Mouse (Mus musculus) intestine, embryonic 15.5 days (tissue): Measurements from ENCODE around the gene Nfe2l3. TPM values are rescaled to one million over a fixed set of nuclear protein-coding genes. Genes with fewer than 3 reads are reported as not detected.
"Not testable (repeated sequence)": the region's sequence is repeated elsewhere in the genome, so short reads cannot be mapped to it uniquely, and the experiment has no call there.

ENCODE experiments used
- ATAC-seq: fragments of 200-750 bp; cut with Nextera tagmentation; 2 replicates; pipeline ENCODE4 v1.8.0; 2017; ENCODE audit warnings: moderate TSS enrichment, moderate library complexity
- H3K27ac ChIP-seq: fragments of 300-500 bp; sonication (generic); 2 replicates; pipeline ENCODE4 v1.5.1; 2015; ENCODE audit warnings: mild to moderate bottlenecking, inconsistent platforms
- H3K27me3 ChIP-seq: fragments of 300-500 bp; sonication (generic); replicated peaks from 2 replicates; pipeline ENCODE4 v1.6.1; 2015; ENCODE audit warnings: inconsistent platforms
- H3K36me3 ChIP-seq: fragments of 300-500 bp; sonication (generic); 2 replicates; pipeline ENCODE4 v1.6.1; 2015; ENCODE audit warnings: inconsistent platforms
- H3K4me1 ChIP-seq: fragments of 300-500 bp; sonication (generic); replicated peaks from 2 replicates; pipeline ENCODE4 v1.6.1; 2015; ENCODE audit warnings: inconsistent platforms
- H3K4me2 ChIP-seq: fragments of 300-500 bp; sonication (generic); replicated peaks from 2 replicates; pipeline ENCODE4 v1.6.1; 2015; ENCODE audit warnings: mild to moderate bottlenecking, inconsistent platforms
- H3K4me3 ChIP-seq: fragments of 300-500 bp; sonication (generic); replicated peaks from 2 replicates; pipeline ENCODE4 v1.5.1; 2015; ENCODE audit warnings: inconsistent platforms
- H3K9ac ChIP-seq: fragments of 300-500 bp; sonication (generic); 2 replicates; pipeline ENCODE4 v1.6.1; 2015; ENCODE audit warnings: inconsistent platforms
- H3K9me3 ChIP-seq: fragments of 300-500 bp; sonication (generic); 2 replicates; pipeline ENCODE4 v1.6.1; 2016; ENCODE audit warnings: inconsistent platforms
- WGBS: fragments of 180-500 bp; shearing (Covaris S2); methylation state at CpG from one replicate; pipeline ENCODE4 v1.1.7; 2015; 5-methylcytosine and 5-hydroxymethylcytosine counted together
- polyA plus RNA-seq: library from polyadenylated mRNA; unstranded; fragments of >200 nt; fragmentation: Nextera tagmentation; extraction: Ambion mirVana; gene quantifications from 2 replicates; pipeline ENCODE4 v1.2.1, GENCODE M21; 2015

Gene Nfe2l3
- polyA plus RNA-seq, 1 experiment from 2014 or later: 1.9 TPM

DNA sequence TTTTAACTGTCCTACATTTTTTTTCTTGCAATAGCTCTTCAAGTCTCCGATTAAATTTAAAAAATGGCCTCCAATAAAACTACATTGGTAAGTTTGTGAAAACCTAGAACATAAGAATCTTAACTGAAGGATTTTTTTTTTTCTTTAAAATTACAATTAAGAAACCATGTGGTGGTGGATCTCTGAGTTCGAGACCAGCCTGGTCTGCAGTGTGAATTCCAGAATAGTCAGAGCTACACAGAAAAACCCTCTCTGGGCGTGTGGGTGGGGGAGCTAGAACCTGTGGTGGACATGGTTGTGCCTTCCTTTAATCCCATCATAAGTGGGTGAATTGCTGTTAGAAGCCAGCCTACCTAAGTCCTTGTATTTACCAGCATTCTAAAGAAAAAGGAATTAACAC lies 39.3 kb downstream of the Nfe2l3 start:
- H3K4me1 ChIP-seq: no peaks in the 10 kb centered on the region; the same call in 1 of the 2 replicates
- ATAC-seq: no peak
- H3K9me3 ChIP-seq: no peaks in the 10 kb centered on the region
- peak overlapping the region; percentile 25 for H3K4me3 ChIP-seq
- peak overlapping the region; percentile 39 for H3K9ac ChIP-seq
- peak overlapping the region; percentile 62 for H3K4me2 ChIP-seq
- 11% methylated on average over 3 of the region's 3 CpGs for WGBS
- H3K27ac ChIP-seq: peak overlapping the region; percentile 54; the same call in 1 of the 2 replicates
- peaks cover 10% of the 10 kb centered on the region for H3K36me3 ChIP-seq
- H3K27me3 ChIP-seq: no peaks in the 10 kb centered on the region

DNA sequence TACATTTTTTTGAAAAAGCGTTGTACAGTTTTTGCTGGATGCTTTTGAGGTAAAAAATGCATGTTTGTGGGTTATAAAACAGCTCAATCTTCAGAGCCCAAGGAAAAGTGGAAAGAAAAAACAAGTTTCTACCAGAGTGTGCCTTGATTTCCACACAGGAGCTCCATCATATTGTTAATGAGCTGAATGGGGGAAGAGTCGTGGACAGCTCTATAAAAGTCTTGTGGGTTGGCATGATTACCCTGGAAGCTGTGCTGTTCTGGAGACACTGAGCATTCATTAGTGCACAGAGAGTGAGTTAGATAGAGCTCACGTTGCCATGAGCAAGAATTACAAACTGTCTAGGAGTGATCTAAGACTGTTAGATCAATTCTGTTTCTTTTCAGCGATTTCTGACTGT lies 39.7 kb downstream of the Nfe2l3 start:
- WGBS: 38% methylated on average over 4 of the region's 4 CpGs
- Histone ChIP-seq H3K36me3 (peaks cover 10% of the 10 kb centered on the region), H3K9me3 (no peaks in the 10 kb centered on the region), H3K4me1 (no peaks in the 10 kb centered on the region; the same call in 1 of the 2 replicates), H3K27me3 (no peaks in the 10 kb centered on the region), H3K27ac (no peak overlapping the region), H3K9ac (peak overlapping the region; percentile 39), H3K4me3 (peak overlapping the region; percentile 25), H3K4me2 (peak overlapping the region; percentile 62)
- ATAC-seq: no peak

DNA sequence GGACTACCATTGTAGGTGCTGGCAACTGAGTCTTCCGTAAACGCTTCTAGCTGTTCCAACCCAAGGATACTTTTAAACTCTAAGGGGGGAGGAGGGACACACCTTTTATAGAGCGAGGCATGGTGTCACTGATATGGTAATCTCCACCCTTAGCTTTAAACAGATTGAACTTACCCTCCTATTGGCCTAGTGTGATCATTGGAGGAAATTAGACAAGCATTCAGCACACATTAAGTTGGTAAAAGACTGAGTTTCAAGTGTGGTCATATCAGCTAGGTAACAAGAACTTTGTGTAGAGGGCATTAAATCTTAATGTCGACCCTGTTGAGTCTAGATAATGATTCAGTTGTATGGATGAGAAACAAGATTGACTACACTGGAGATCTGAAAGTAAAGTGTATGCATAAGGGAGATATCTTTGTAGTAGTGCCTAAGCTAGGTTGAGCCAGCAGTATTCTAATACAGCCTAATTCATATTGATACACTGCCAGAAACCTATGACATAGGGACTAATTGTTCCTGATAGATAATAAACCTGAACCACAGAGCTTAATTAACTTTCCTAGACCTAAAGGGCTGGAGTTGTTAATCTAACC lies 46.8 kb downstream of the Nfe2l3 start:
- no peak overlapping the region for H3K27ac ChIP-seq
- no peaks in the 10 kb centered on the region for H3K4me1 ChIP-seq
- no peak for ATAC-seq
- H3K4me2 ChIP-seq: no peak overlapping the region
- peaks cover 33% of the 10 kb centered on the region for H3K36me3 ChIP-seq
- 91% methylated on average over 4 of the region's 4 CpGs for whole genome bisulfite sequencing
- no peak overlapping the region for H3K9ac ChIP-seq
- no peak overlapping the region for H3K4me3 ChIP-seq
- H3K27me3 ChIP-seq: no peaks in the 10 kb centered on the region
- no peaks in the 10 kb centered on the region for H3K9me3 ChIP-seq

DNA sequence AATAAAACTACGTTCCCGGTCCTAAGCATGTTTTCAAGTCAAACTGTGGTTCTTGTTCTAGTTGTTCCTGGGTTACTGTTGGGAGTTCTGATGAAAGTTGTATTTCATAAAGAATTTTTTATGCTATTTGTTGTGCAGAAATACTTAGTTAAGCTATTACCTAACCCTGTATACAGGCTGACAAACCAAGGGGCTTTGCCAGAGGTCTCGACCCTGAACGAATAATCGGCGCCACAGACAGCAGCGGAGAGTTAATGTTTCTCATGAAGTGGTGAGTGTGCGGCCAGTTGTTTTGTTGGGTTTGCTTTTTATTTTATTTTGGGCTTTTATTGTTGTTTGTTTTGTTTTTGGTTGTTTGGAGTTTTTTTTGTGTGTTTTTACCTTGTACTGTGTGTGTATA lies 49.1 kb downstream of the Nfe2l3 start:
- H3K36me3 ChIP-seq: peaks cover 25% of the 10 kb centered on the region
- H3K4me1 ChIP-seq: no peaks in the 10 kb centered on the region
- H3K4me2 ChIP-seq: no peak overlapping the region
- no peak for ATAC-seq
- H3K9me3 ChIP-seq: no peaks in the 10 kb centered on the region
- H3K27me3 ChIP-seq: no peaks in the 10 kb centered on the region
- no peak overlapping the region for H3K27ac ChIP-seq
- H3K4me3 ChIP-seq: no peak overlapping the region
- no peak overlapping the region for H3K9ac ChIP-seq
- WGBS: 95% methylated on average over 8 of the region's 8 CpGs

DNA sequence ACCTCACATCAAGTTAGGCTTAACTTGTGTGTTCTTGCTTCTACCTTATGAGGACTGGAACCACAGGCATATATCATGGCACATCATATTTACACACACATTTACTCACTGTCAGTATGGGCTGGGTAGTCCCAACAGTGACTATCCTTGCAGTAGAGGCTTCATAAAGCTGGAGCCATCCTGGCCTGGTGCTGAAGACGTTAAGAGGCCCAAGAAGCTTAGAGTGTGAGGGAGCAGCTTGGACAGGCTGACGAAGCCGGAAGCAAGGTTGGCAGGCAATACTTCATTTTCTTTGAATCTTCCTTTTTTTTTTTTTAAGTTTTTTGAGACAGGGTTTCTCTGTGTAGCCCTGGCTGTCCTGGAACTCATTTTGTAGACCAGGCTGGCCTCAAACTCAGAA lies 51.4 kb downstream of the Nfe2l3 start:
- Histone ChIP-seq H3K4me2 (no peak overlapping the region), H3K27me3 (no peaks in the 10 kb centered on the region), H3K27ac (no peak overlapping the region), H3K9me3 (0 out of 2 replicates have a peak, but pooled peaks cover 4% of the 10 kb centered on the region), H3K4me1 (no peaks in the 10 kb centered on the region), H3K9ac (no peak overlapping the region), H3K36me3 (peaks cover 21% of the 10 kb centered on the region), H3K4me3 (no peak overlapping the region)
- 91% methylated on average over 3 of the region's 3 CpGs for WGBS
- ATAC-seq: no peak

DNA sequence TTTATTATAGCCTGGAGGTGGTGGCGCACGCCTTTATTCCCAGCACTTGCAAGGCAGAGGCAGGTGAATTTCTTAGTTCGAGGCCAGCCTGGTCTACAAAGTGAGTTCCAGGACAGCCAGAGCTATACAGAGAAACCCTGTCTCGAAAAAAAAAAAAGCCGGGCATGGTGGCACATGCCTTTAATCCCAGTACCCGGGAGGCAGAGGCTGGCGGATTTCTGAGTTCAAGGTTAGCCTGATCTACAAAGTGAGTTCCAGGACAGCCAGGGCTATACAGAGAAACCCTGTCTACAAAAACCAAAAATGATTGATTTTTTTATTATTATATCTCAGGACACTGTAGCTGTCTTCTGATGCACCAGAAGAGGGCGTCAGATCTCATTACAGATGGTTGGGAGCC lies 52.1 kb downstream of the Nfe2l3 start:
- WGBS: 89% methylated on average over 8 of the region's 8 CpGs

DNA sequence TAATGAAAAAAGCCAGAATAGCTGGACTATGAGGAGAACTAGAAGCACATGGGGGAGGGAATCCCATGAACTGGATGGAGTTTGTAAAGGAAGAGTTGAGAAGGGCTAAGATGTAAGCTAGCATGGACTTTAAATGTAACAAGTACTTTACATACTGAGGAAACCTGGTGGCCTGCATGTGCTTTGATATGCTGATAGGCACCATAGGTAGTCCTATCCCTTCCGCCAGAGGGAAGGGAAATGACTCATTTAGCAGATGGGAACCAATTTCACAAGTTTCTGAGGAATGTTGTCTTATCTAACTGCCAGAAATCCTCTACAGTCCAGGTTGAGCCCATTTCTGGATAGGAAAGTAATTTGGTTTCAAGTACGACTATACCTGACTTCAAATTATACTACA lies 53.2 kb downstream of the Nfe2l3 start:
- 0 out of 2 replicates have a peak, but pooled peaks cover 4% of the 10 kb centered on the region for H3K9me3 ChIP-seq
- 40% methylated on average over 2 of the region's 2 CpGs for WGBS
- ATAC-seq: no peak
- H3K4me1 ChIP-seq: peaks cover 4% of the 10 kb centered on the region
- H3K36me3 ChIP-seq: peaks cover 10% of the 10 kb centered on the region
- no peak overlapping the region for H3K4me3 ChIP-seq
- H3K4me2 ChIP-seq: no peak overlapping the region
- no peaks in the 10 kb centered on the region for H3K27me3 ChIP-seq
- no peak overlapping the region for H3K9ac ChIP-seq
- no peak overlapping the region for H3K27ac ChIP-seq

More for the DNA sequence above, 52.1 kb downstream of the Nfe2l3 start:
- not testable (repeated sequence) for H3K27ac ChIP-seq, H3K4me2 ChIP-seq, H3K4me1 ChIP-seq, H3K4me3 ChIP-seq, ATAC-seq, H3K9ac ChIP-seq, H3K9me3 ChIP-seq, H3K27me3 ChIP-seq
- H3K36me3 ChIP-seq: peaks cover 14% of the 10 kb centered on the region

DNA sequence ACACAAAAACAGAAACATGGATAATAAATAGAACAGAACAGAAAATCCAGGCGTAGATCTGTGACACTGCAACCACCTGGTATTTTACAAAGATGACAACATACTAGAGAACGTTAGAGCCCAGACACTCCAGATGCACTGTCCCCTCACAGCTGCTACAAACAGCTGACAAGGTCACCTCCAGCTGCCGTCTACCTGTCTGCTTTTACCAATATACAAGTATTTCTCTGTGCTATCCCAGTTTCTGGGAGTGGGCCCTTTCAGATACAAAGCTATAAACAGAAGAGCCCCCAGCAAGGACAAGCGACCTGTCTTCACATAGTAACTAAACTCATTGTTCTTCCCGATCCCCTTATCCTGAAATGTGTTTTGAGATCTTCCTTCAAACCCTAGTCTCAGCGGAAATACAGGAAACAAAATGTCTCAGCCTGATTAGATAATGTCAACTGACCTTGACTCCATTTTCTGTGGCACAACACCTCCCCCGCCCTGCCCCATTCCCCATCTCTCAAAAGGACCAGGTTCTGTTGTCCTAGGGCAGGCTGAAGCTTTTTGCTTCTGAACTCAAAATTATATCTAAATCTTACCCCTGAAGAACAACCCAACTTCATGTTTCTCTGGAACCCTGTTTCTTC lies 53.7 kb downstream of the Nfe2l3 start:
- Histone ChIP-seq H3K9me3 (0 out of 2 replicates have a peak, but pooled peaks cover 4% of the 10 kb centered on the region), H3K27me3 (no peaks in the 10 kb centered on the region), H3K4me2 (no peak overlapping the region), H3K27ac (no peak overlapping the region), H3K4me1 (peaks cover 4% of the 10 kb centered on the region), H3K4me3 (no peak overlapping the region), H3K9ac (no peak overlapping the region), H3K36me3 (peaks cover 8% of the 10 kb centered on the region)
- ATAC-seq: no peak
- 45% methylated on average over 7 of the region's 7 CpGs for WGBS

DNA sequence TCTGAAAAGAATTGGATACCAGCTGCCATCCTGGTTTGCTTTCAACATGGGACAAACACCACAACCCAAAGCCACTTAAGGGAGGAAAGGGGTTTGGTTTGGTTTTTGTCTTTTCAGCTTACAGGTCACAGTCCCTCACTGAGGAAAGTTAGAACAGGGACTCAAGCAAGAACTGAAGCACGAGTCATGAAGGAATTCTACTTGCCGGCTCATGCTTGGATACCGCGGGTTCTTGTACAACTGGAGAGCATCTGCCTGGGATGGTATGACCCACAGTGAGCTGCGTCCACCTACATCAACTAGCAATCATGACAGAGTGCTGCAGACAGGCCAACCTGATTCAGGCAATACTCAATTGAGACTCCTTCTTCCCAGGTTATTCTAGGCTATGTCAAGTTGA lies 54.3 kb downstream of the Nfe2l3 start:
- H3K27me3 ChIP-seq: no peaks in the 10 kb centered on the region
- no peak overlapping the region for H3K4me2 ChIP-seq
- WGBS: 93% methylated on average over 5 of the region's 5 CpGs
- no peak overlapping the region for H3K4me3 ChIP-seq
- peaks cover 8% of the 10 kb centered on the region for H3K36me3 ChIP-seq
- 0 out of 2 replicates have a peak, but pooled peaks cover 4% of the 10 kb centered on the region for H3K9me3 ChIP-seq
- H3K27ac ChIP-seq: no peak overlapping the region
- H3K9ac ChIP-seq: no peak overlapping the region
- no peak for ATAC-seq
- peaks cover 4% of the 10 kb centered on the region for H3K4me1 ChIP-seq

DNA sequence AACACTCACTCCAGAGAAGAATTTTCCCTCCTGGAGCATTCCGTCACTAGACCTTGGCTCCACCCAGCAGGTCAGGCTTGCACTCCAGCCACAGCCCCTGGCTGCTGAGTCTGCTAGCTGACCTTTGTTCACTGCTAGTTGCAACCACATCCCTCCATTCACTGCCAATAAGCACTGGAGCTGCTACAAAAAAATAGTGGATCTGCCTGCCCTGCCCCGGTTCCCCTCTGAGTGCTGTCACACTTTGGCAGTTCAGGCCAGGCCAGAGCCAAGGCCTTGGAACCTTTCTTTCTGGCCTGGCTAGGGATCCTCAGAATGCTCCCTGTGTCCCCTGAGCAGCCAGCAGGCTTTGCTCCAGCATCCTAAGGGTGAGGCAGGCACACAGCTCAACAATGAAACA lies 57.3 kb downstream of the Nfe2l3 start:
- WGBS: 26% methylated on average over 2 of the region's 2 CpGs
- Histone ChIP-seq H3K27ac (no peak overlapping the region), H3K9me3 (0 out of 2 replicates have a peak, but pooled peaks cover 4% of the 10 kb centered on the region), H3K4me3 (no peak overlapping the region), H3K4me2 (0 out of 2 replicates have a peak overlapping the region, but pooled peaks have one; percentile 9), H3K4me1 (peaks cover 4% of the 10 kb centered on the region), H3K36me3 (no peaks in the 10 kb centered on the region), H3K27me3 (no peaks in the 10 kb centered on the region), H3K9ac (no peak overlapping the region)
- peak; percentile 73 for ATAC-seq

DNA sequence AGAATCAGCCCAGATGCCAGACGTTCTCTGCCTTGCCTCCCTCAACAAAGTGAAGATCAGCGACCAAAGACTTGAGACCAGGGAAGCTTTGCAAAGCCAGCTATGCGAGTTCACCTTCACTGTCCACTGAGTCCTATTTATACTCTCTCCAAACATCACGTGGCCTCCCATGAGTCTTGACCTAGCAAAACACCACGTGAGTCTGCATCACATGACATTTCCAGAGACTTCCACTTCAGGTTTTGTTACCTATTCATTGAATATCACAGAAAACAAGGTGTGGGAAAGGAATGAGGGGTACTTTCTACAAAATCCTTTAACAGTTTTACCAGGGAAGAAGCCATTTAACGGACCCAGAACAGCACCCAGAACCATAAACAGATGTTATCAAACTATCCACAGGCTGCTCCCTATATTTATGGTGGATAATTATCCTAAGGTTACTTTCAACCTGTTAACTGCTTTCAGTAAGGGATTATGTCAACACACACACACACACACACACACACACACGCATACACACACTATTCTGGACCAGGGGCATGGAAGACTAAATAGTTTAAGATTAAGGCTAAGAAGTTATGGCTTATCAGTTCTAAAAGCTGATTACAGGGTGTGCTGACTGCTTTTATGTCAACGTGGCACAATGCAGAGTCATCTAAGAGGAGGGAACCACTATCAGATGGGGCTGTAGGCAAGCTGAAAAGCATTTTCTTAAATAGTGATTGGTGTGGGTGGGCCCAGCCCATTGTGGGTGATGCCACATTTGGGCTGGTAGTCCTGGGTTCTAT lies 65.0 kb downstream of the Nfe2l3 start:
- H3K9ac ChIP-seq: no peak overlapping the region
- no peak overlapping the region for H3K4me2 ChIP-seq
- H3K27ac ChIP-seq: no peak overlapping the region
- no peaks in the 10 kb centered on the region for H3K36me3 ChIP-seq
- no peaks in the 10 kb centered on the region for H3K9me3 ChIP-seq
- H3K4me1 ChIP-seq: no peaks in the 10 kb centered on the region
- 53% methylated on average over 8 of the region's 8 CpGs for WGBS
- no peak overlapping the region for H3K4me3 ChIP-seq
- peak; percentile 31; the same call in 1 of the 2 replicates for ATAC-seq
- H3K27me3 ChIP-seq: no peaks in the 10 kb centered on the region

DNA sequence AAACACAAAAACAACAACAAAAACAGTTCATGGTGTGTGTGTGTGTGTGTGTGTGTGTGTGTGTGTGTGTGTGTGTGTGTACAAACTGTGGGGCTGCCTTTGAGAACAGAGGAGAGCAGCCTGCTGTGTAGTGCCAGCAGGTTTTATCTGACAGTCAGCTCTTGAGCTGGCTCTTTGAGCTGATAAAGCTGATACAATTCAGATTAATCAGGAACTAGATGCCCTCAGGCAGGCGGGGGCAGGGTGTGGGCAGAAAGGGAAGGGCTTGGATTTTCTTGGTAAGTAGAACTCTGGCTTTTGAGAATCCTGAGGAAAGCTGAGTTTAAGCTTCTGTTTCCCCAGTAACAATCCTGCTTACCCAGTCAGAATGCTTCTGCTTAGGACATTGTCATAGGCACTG lies 73.2 kb downstream of the Nfe2l3 start:
- ATAC-seq: no peak
- H3K4me1 ChIP-seq: no peaks in the 10 kb centered on the region
- no peak overlapping the region for H3K27ac ChIP-seq
- no peaks in the 10 kb centered on the region for H3K36me3 ChIP-seq
- H3K27me3 ChIP-seq: no peaks in the 10 kb centered on the region
- H3K4me2 ChIP-seq: no peak overlapping the region
- H3K4me3 ChIP-seq: no peak overlapping the region
- H3K9ac ChIP-seq: no peak overlapping the region
- H3K9me3 ChIP-seq: no peaks in the 10 kb centered on the region
- WGBS: 52% methylated on average over 1 of the region's 1 CpGs
